Mouse (Mus musculus): ENCODE data around the gene Cpne5. TPM values are rescaled to one million over a fixed set of nuclear protein-coding genes. Genes with fewer than 3 reads are reported as not detected.

Cpne5 gene
- polyA plus RNA-seq, 1 experiment, result 117 TPM

GRCm38 (mm10) chr17:29172062-29172461 lies 65.9 kb downstream of the Cpne5 start:
- no peak for DNase-seq (ENCODE audit: extremely low spot score in 1 of 2, low spot score in 1 of 2)

GRCm38 (mm10) chr17:29171001-29171772 lies 66.8 kb downstream of the Cpne5 start:
- peak; percentile 52 to 90 for DNase-seq (ENCODE audit: extremely low spot score in 1 of 2, low spot score in 1 of 2)

DNA sequence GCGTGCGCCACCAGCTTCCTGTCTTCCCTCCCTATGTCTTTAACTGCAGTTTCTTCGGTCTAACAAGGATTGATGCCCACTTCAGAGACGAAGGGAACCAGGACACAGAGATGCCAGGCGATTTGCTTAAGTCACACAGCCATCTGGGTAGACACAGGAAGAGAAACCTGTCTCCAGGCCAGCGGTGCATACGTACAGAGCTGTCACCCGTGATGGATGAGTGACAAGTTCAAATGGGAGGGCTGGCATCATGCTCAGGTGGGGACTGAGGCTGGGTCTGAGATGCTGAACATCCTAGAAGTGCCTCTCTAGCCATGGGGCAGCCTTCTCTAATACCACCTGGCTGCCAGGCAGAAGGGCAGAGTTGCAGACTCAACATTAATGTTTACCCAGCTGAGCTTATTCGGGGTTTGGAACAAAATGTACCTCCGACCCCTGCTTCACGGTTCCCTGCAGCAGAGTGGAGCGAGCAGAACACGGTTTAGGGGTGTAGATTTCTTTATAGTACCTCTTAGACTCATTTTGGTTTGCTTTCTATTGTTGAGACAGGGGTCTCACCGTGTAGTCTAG lies 67.5 kb downstream of the Cpne5 start:
- no peak for DNase-seq (ENCODE audit: extremely low spot score in 1 of 2, low spot score in 1 of 2)

- DNase-seq (ENCODE audit: extremely low spot score in 1 of 2, low spot score in 1 of 2), result no peak
Measured at GRCm38 (mm10) chr17:29168996-29169601, 68.9 kb downstream of the Cpne5 start.

GRCm38 (mm10) chr17:29168438-29168837 lies 69.5 kb downstream of the Cpne5 start:
- no peak for DNase-seq (ENCODE audit: extremely low spot score in 1 of 2, low spot score in 1 of 2)

- DNase-seq (ENCODE audit: extremely low spot score in 1 of 2, low spot score in 1 of 2), result no peak
Measured at GRCm38 (mm10) chr17:29167371-29167770, 70.6 kb downstream of the Cpne5 start.

- no peak for DNase-seq (ENCODE audit: extremely low spot score in 1 of 2, low spot score in 1 of 2)
Measured at GRCm38 (mm10) chr17:29165967-29166578, 71.9 kb downstream of the Cpne5 start.

DNA sequence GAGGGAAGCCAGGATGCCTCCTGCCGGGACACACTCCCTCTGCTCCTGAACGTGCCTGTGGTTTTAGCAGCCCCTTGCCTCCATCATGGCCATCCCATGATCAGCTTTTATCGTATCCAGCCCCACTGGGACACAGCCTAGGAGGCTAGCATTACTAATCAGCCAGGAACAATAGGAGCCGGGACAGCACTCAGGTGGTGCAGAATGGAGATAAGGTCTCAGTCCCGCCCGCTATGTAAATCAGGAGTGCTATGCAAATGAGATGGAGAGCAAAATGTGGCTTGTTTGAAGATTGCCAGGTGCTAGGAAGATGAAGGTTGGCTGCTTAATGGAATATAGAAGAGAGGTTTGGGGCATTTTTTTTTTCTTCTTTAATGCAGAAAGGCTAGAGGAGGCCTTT lies 72.5 kb downstream of the Cpne5 start:
- DNase-seq (ENCODE audit: extremely low spot score in 1 of 2, low spot score in 1 of 2), result no peak

DNA sequence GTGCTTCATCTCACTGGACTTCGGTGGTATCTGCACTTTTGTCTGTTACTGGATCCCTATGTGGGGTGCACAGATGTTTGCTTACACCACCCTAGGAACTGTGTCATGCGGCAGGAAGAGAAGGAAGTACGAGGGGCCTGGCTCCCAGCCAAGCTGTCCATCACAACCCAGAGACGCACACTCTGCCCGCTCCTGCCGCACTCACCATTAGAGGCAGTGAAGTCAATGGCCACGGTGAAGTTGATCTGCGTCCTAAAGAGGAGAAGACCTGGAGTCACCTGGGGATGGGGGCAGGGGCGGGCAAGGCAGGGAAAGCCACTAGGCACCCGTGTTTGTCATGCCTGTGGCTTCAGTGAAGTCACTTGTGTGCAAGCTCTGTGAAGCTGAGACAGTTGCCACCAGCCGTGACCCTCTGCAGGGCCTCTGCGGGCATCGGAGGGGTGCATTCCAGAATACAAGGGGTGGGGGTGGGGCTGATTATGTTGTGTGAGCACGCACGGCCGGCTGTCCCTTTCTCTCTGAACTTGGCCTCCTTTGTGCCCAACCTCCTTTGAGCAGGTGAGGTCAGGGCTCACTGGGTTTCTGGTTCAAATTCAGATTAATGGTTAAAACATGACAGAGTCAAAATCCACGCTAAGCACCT lies 73.4 kb downstream of the Cpne5 start:
- no peak for DNase-seq (ENCODE audit: extremely low spot score in 1 of 2, low spot score in 1 of 2)

- DNase-seq (ENCODE audit: extremely low spot score in 1 of 2, low spot score in 1 of 2), result no peak
Measured at GRCm38 (mm10) chr17:29162334-29162733, 75.6 kb downstream of the Cpne5 start.

- no peak for DNase-seq (ENCODE audit: extremely low spot score in 1 of 2, low spot score in 1 of 2)
Measured at GRCm38 (mm10) chr17:29159743-29160455, 78.1 kb downstream of the Cpne5 start.

DNA sequence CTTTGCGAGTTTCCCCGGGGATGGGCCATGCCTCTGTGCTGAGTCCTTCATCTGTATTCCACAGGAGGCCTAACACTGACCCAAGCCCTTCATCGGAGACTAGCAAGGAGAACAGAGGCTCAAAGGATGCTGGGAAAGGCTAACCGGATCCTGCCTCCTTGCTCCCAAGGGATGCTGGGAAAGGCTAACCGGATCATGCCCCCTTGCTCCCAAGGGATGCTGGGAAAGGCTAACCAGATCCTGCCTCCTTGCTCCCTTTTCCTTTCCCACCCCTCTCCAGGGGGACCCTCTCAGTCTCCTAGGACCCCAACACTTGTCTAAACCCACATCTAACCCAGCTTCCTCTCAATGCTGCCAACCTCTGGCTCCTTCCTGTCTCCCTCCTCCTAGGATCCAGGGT lies 78.6 kb downstream of the Cpne5 start:
- DNase-seq (ENCODE audit: extremely low spot score in 1 of 2, low spot score in 1 of 2), result no peak

DNA sequence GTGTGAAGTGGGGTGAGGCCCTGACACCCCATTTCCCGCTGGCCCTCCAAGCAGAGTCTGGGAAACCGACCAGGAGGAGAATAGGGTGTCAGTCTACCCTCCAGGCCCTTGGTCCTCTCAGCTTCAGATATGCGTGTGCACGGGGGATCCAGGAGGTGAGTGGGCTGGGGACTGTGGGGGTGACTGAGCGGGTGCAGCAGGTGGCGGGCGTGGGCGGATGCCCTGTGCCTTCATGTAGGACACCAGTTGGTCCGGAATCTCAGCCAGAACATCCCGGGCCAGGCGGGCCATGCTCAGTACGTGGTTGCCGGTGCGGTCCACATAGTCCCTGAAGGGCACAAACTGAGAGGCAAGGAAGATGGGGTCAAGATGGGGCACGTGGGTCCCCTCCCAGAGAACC lies 79.1 kb downstream of the Cpne5 start:
- DNase-seq (ENCODE audit: extremely low spot score in 1 of 2, low spot score in 1 of 2), result no peak

- no peak for DNase-seq (ENCODE audit: extremely low spot score in 1 of 2, low spot score in 1 of 2)
Measured at GRCm38 (mm10) chr17:29156866-29157265, 81.1 kb downstream of the Cpne5 start.

GRCm38 (mm10) chr17:29156396-29156795 lies 81.6 kb downstream of the Cpne5 start:
- no peak for DNase-seq (ENCODE audit: extremely low spot score in 1 of 2, low spot score in 1 of 2)

DNA sequence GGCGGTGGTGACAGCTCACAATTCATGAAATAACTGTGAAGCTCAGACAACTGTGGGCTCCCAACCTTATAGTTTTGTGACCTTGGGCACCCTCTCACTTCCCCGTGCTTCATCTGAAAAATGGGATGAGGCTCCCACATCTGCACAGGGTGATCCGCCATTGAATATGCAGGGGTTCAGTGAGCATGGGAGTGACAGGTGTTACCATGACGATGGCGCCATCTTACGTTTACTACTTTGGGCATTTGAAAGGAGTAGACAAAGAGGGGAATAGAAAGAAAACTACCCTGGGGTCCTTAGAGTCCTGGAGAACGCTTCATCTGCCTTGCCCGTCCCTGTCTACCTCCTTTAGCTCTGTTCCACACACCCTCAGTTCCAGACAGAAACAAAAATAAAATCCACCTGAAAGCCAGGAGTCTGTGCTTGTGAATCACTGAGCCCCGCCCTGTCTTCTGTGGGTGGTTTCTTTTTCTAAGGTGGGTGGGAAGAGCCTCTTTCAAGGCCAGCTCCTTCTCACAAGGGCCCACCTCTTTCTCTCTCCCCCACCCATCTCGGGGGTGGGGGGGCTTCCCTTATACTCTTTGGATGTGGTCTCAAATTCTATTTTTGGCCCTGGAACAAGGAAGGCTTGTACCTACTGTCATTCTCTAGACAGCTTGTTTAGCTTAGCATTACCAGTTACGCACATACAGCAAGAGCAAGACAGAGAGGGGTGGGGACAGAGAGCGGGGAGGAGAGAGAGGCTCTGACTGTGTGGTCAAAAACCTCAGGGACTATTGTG lies 82.4 kb downstream of the Cpne5 start:
- peak; percentile 56 to 79 for DNase-seq (ENCODE audit: extremely low spot score in 1 of 2, low spot score in 1 of 2)

- DNase-seq (ENCODE audit: extremely low spot score in 1 of 2, low spot score in 1 of 2), result no peak
Measured at GRCm38 (mm10) chr17:29154247-29154646, 83.7 kb downstream of the Cpne5 start.

GRCm38 (mm10) chr17:29152547-29152946 lies 85.4 kb downstream of the Cpne5 start:
- DNase-seq (ENCODE audit: extremely low spot score in 1 of 2, low spot score in 1 of 2), result no peak

DNA sequence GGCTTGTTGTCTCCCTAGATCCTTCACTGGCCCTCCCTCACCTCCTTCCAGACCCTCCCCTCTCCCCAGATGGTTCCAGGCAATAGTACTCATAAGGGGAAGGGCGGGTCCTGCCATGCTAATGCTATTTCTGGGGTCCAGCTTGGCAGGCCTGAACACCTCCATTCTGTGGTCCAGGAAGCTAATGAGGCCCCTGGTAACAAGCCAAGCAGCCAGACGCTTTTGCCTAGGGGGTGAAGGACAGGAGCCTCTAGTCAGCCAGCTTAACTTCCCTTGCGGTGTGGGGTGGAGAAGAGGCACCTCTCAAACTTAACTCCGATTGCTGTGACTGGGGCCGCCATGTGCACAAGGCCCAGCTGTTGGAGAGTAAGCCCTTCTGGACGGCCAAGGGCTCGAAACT lies 88.2 kb downstream of the Cpne5 start:
- DNase-seq (ENCODE audit: extremely low spot score in 1 of 2, low spot score in 1 of 2), result no peak

DNA sequence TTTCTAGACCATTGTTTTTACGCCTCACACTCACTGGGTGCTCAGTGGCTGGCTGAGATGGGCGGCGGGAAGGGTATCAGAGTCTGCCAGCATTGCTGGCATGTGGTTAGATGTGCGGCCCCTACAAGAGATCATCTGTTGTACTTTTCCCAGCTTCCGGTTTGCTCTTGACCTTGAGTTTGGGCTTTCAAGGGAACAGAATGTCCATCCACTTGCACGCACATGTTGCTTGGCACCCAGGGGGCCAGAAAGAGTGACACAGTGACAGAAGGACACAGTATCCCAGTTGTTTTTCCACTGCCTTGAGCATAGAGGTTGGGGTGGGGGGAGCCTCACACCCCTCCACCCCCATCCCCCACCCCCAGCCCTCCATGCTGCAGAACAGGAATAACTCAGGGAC lies 90.2 kb downstream of the Cpne5 start:
- DNase-seq (ENCODE audit: extremely low spot score in 1 of 2, low spot score in 1 of 2), result no peak
